In genomic region chr14:103069864-103070611, GRCm38 (mm10) we compare ENCODE assay signal across 8 mouse cellular contexts. TPM values are rescaled to one million over a fixed set of nuclear protein-coding genes. Genes with fewer than 3 reads are reported as not detected.
A peak's percentile ranks its signal among the peaks of the same experiment; 100 is the strongest.
DNase-seq lines count a peak whose midpoint lies in the region; ATAC-seq and TF ChIP-seq lines count a peak whose summit lies in the region.

TSS of gene Cln5 (plus strand) at chr14:103070216.

- H3K9me3 ChIP-seq in E14TG2a.4 (ENCODE audit: low read length): no peaks in the 10 kb centered on the region
- no peaks in the 10 kb centered on the region for H3K9me3 ChIP-seq in forebrain, embryonic 13.5 days (replicated peaks)
- no peaks in the 10 kb centered on the region for H3K9me3 ChIP-seq in liver, postnatal 0 days (ENCODE audit: low read length)
- H3K9me3 ChIP-seq in neural tube, embryonic 14.5 days (ENCODE audit: control insufficient read depth, low read length): no peaks in the 10 kb centered on the region

- H3K27ac ChIP-seq in forebrain, embryonic 13.5 days: peak within 1 kb of the TSS; percentile 69
- peak within 1 kb of the TSS; percentile 93 for H3K27ac ChIP-seq in liver, postnatal 0 days (ENCODE audit: low read depth)
- H3K27ac ChIP-seq in neural tube, embryonic 14.5 days (ENCODE audit: low read depth, low read length): peak within 1 kb of the TSS; percentile 36

- peak within 1 kb of the TSS; percentile 91 for H3K4me3 ChIP-seq in E14TG2a.4 (replicated peaks; ENCODE audit: low read length)
- H3K4me3 ChIP-seq in forebrain, embryonic 13.5 days: peak within 1 kb of the TSS; percentile 63
- H3K4me3 ChIP-seq in liver, postnatal 0 days (ENCODE audit: low read depth, low read length): peak within 1 kb of the TSS; percentile 78
- H3K4me3 ChIP-seq in neural tube, embryonic 14.5 days (ENCODE audit: low read depth, low read length): peak within 1 kb of the TSS; percentile 66

- peak; percentile 96 for ATAC-seq in forebrain, embryonic 13.5 days
- peak; percentile 97 for ATAC-seq in liver, postnatal 0 days
- ATAC-seq in neural tube, embryonic 14.5 days (ENCODE audit: low read depth): peak; percentile 97

- intact Hi-C loops in heart, postnatal 10 days (cut with DNase I): loop anchor here (1.0 to 5.0 kb wide), 5 partner anchors 29 to 622 kb away; partner anchors contain the start of gene Fbxl3

- peak; percentile 46; the same call in 1 of the 2 replicates for TF ChIP-seq EP300 in liver, postnatal 0 days (IDR thresholded peaks at IDR 0.05; ENCODE audit: low read depth)

- H3K4me1 ChIP-seq in E14TG2a.4 (replicated peaks; ENCODE audit: low read depth, low read length): peaks cover 45% of the 10 kb centered on the region
- peaks cover 11% of the 10 kb centered on the region for H3K4me1 ChIP-seq in forebrain, embryonic 13.5 days
- peaks cover 14% of the 10 kb centered on the region for H3K4me1 ChIP-seq in liver, postnatal 0 days (ENCODE audit: insufficient read depth)
- H3K4me1 ChIP-seq in neural tube, embryonic 14.5 days (ENCODE audit: control insufficient read depth, insufficient read depth, low read length): peaks cover 9% of the 10 kb centered on the region; the same call in 1 of the 2 replicates

- no peak for TF ChIP-seq CTCF in E14TG2a.4 (conservative IDR thresholded peaks at IDR 0.05; ENCODE audit: low read length)
- peak; percentile 65 for TF ChIP-seq CTCF in liver, postnatal 0 days (IDR thresholded peaks at IDR 0.05; ENCODE audit: low read depth)

- H3K9ac ChIP-seq in forebrain, embryonic 13.5 days: peak within 1 kb of the TSS; percentile 76
- H3K9ac ChIP-seq in liver, postnatal 0 days (replicated peaks): peak within 1 kb of the TSS; percentile 78
- H3K9ac ChIP-seq in neural tube, embryonic 14.5 days (replicated peaks; ENCODE audit: low read depth, low read length): peak within 1 kb of the TSS; percentile 67

- H3K27me3 ChIP-seq in E14TG2a.4 (ENCODE audit: insufficient read depth, low read length): no peaks in the 10 kb centered on the region
- H3K27me3 ChIP-seq in forebrain, embryonic 13.5 days: no peaks in the 10 kb centered on the region
- H3K27me3 ChIP-seq in liver, postnatal 0 days (ENCODE audit: insufficient read depth, low read length): no peaks in the 10 kb centered on the region
- H3K27me3 ChIP-seq in neural tube, embryonic 14.5 days (ENCODE audit: control insufficient read depth, insufficient read depth, low read length): no peaks in the 10 kb centered on the region

- peak; percentile 90 for DNase-seq in c-Kit-positive CD71-positive TER-119-positive erythroid progenitor cells, embryonic 14.5 days (ENCODE audit: low spot score)
- DNase-seq in heart, postnatal 10 days: peak; percentile 95 to 96
- DNase-seq in large intestine, adult 2 months (ENCODE audit: low read depth, low spot score): peak; percentile 80
- peak; percentile 96 for DNase-seq in liver, postnatal 0 days
- peak; percentile 94 for DNase-seq in testis, postnatal 10 days (ENCODE audit: low spot score)

- WGBS in forebrain, embryonic 13.5 days: under 1% methylated on average over 65 of the region's 65 CpGs
- WGBS in large intestine, adult 2 months: 1% methylated on average over 65 of the region's 65 CpGs
- WGBS in liver, postnatal 0 days (ENCODE audit: insufficient replicate concordance): under 1% methylated on average over 55 of the region's 65 CpGs
- WGBS in neural tube, embryonic 14.5 days: under 1% methylated on average over 65 of the region's 65 CpGs

- peaks cover 33% of the 10 kb centered on the region for H3K36me3 ChIP-seq in E14TG2a.4 (ENCODE audit: insufficient read depth, low read length)
- H3K36me3 ChIP-seq in forebrain, embryonic 13.5 days (ENCODE audit: poor library complexity, severe bottlenecking): peaks cover 13% of the 10 kb centered on the region
- peaks cover 29% of the 10 kb centered on the region for H3K36me3 ChIP-seq in liver, postnatal 0 days (replicated peaks; ENCODE audit: insufficient read depth, low read length)
- no peaks in the 10 kb centered on the region for H3K36me3 ChIP-seq in neural tube, embryonic 14.5 days (ENCODE audit: control insufficient read depth, insufficient read depth, low read length)

- H3K4me2 ChIP-seq in forebrain, embryonic 13.5 days: peak within 1 kb of the TSS; percentile 81
- H3K4me2 ChIP-seq in liver, postnatal 0 days (ENCODE audit: low read depth, low read length): peak within 1 kb of the TSS; percentile 97
- peak within 1 kb of the TSS; percentile 64 for H3K4me2 ChIP-seq in neural tube, embryonic 14.5 days (ENCODE audit: low read depth, low read length)

RNA-seq across cellular contexts. Expression of gene Cln5, which starts in this region (rescaled TPM):
- 11.1 and 11.8 TPM in 2 replicates for polyA plus RNA-seq in forebrain, embryonic 13.5 days (2015; fragmentation: Nextera tagmentation; extraction: Ambion mirVana)
- 10 to 100 TPM; 16.7 to 19.1 TPM for total RNA-seq in heart, postnatal 10 days (2021)
- polyA plus RNA-seq in large intestine, adult 2 months (2012; rRNA removed): 10.7 and 13.5 TPM in 2 replicates
- 14.2 and 15.2 TPM in 2 replicates for polyA plus RNA-seq in liver, postnatal 0 days (2015; fragmentation: Nextera tagmentation; extraction: Ambion mirVana)
- 10.6 and 15.0 TPM in 2 replicates for polyA plus RNA-seq in neural tube, embryonic 14.5 days (2014; fragmentation: Nextera tagmentation; extraction: Ambion mirVana)

Comparison
In these comparisons a context has a peak if more than half of its experiments do, and no peak if none do; other contexts are left out.
1. Peak in every context shown above with its lines: DNase-seq, ATAC-seq, H3K4me3 ChIP-seq and H3K27ac ChIP-seq.
2. H3K27ac ChIP-seq: peak in every context shown above with its lines; median percentile 93 in liver, postnatal 0 days; 69 in forebrain, embryonic 13.5 days; 36 in neural tube, embryonic 14.5 days.